Mouse (Mus musculus): ENCODE results near the gene Gpi1. TPM values are rescaled to one million over a fixed set of nuclear protein-coding genes. Genes with fewer than 3 reads are reported as not detected.

The Gpi1 gene
- polyA plus RNA-seq, 1 experiment from 2014 or later, result 377 TPM

GRCm38 (mm10) chr7:34257279-34257678, 27.1 kb upstream of the Gpi1 start:
- Histone ChIP-seq H3K36me3 (ENCODE audit: control insufficient read depth, insufficient read depth, low read length) (no peaks in the 10 kb centered on the region; the same call in none of the 2 replicates), H3K4me1 (replicated peaks; ENCODE audit: control insufficient read depth, insufficient read depth, low read length) (no peaks in the 10 kb centered on the region), H3K4me3 (ENCODE audit: low read depth, low read length) (no peak overlapping the region), H3K4me2 (ENCODE audit: low read depth, low read length, severe bottlenecking) (no peak overlapping the region), H3K27me3 (ENCODE audit: control insufficient read depth, insufficient read depth, low read length) (no peaks in the 10 kb centered on the region), H3K9ac (ENCODE audit: low read length) (no peak overlapping the region), H3K27ac (ENCODE audit: low read depth, low read length) (no peak overlapping the region), H3K9me3 (ENCODE audit: control insufficient read depth, low read length) (no peaks in the 10 kb centered on the region)
- WGBS, result 80% methylated on average over 9 of the region's 9 CpGs
- no peak for DNase-seq (ENCODE audit: low spot score)
- no peak for ATAC-seq (replicated peaks; ENCODE audit: low FRiP score)

DNA sequence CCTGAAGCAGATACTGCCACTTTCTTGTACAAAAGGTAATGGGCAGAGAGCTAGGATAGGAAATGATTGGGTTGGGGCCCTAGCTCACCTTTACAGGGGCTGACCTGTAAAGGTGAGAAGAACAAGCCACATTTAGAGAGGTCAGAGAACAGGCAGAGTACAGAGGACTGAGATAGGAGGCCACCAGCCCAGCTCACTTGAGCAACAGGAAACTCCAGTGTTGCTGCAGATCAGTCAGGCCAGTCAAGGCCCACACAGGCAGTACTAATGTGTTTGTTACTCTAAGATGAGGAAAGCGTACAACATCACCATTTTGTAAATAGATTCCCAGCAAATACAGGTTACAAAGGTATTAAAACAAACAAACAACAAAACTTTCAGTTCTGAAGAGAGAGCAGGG, 25.8 kb upstream of the Gpi1 start:
- 90% methylated on average over 1 of the region's 1 CpGs for WGBS
- Histone ChIP-seq H3K4me3 (ENCODE audit: low read depth, low read length) (no peak overlapping the region), H3K9ac (ENCODE audit: low read length) (no peak overlapping the region), H3K9me3 (ENCODE audit: control insufficient read depth, low read length) (no peaks in the 10 kb centered on the region), H3K4me1 (replicated peaks; ENCODE audit: control insufficient read depth, insufficient read depth, low read length) (no peaks in the 10 kb centered on the region), H3K36me3 (ENCODE audit: control insufficient read depth, insufficient read depth, low read length) (no peaks in the 10 kb centered on the region; the same call in 1 of the 2 replicates), H3K27ac (ENCODE audit: low read depth, low read length) (no peak overlapping the region), H3K4me2 (ENCODE audit: low read depth, low read length, severe bottlenecking) (no peak overlapping the region), H3K27me3 (ENCODE audit: control insufficient read depth, insufficient read depth, low read length) (no peaks in the 10 kb centered on the region)
- DNase-seq (ENCODE audit: low spot score) (no peak), ATAC-seq (replicated peaks; ENCODE audit: low FRiP score) (no peak)

GRCm38 (mm10) chr7:34255137-34255536, 25.0 kb upstream of the Gpi1 start:
- no peaks in the 10 kb centered on the region; the same call in 1 of the 2 replicates for H3K36me3 ChIP-seq (ENCODE audit: control insufficient read depth, insufficient read depth, low read length)
- no peaks in the 10 kb centered on the region for H3K9me3 ChIP-seq (ENCODE audit: control insufficient read depth, low read length)
- H3K4me2 ChIP-seq (ENCODE audit: low read depth, low read length, severe bottlenecking), result no peak overlapping the region
- no peak overlapping the region for H3K4me3 ChIP-seq (ENCODE audit: low read depth, low read length)
- H3K4me1 ChIP-seq (replicated peaks; ENCODE audit: control insufficient read depth, insufficient read depth, low read length), result no peaks in the 10 kb centered on the region
- H3K27ac ChIP-seq (ENCODE audit: low read depth, low read length), result no peak overlapping the region
- DNase-seq (ENCODE audit: low spot score) (no peak), ATAC-seq (replicated peaks; ENCODE audit: low FRiP score) (no peak)
- H3K27me3 ChIP-seq (ENCODE audit: control insufficient read depth, insufficient read depth, low read length), result no peaks in the 10 kb centered on the region
- no peak overlapping the region for H3K9ac ChIP-seq (ENCODE audit: low read length)
- 80% methylated on average over 3 of the region's 3 CpGs for WGBS

DNA sequence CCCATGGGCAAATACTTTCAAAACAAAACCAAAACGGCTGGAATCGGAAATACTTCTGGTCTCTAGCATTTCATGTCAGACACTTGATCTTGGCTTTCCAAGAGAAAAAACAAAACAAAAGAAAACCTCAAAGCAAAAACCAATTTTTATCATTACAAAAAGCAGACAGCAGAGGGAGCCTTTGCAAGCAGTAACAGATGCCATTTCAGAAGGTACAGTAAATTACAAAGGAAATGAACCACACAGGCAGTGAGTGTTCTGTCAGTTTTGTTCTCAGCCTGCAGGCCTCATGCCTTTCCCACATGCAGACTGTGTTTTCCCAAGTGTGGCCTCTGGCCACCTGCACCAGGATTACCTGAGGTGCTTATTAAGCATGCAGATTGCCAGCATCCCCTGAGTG, 21.9 kb upstream of the Gpi1 start:
- H3K27me3 ChIP-seq (ENCODE audit: control insufficient read depth, insufficient read depth, low read length), result no peaks in the 10 kb centered on the region
- H3K4me2 ChIP-seq (ENCODE audit: low read depth, low read length, severe bottlenecking), result no peak overlapping the region
- H3K9me3 ChIP-seq (ENCODE audit: control insufficient read depth, low read length), result no peaks in the 10 kb centered on the region
- H3K4me3 ChIP-seq (ENCODE audit: low read depth, low read length), result no peak overlapping the region
- no peak overlapping the region for H3K9ac ChIP-seq (ENCODE audit: low read length)
- H3K36me3 ChIP-seq (ENCODE audit: control insufficient read depth, insufficient read depth, low read length), result no peaks in the 10 kb centered on the region; the same call in 1 of the 2 replicates
- whole genome bisulfite sequencing, result 82% methylated on average over 2 of the region's 2 CpGs
- H3K27ac ChIP-seq (ENCODE audit: low read depth, low read length), result no peak overlapping the region
- DNase-seq (ENCODE audit: low spot score) (no peak), ATAC-seq (replicated peaks; ENCODE audit: low FRiP score) (no peak)
- H3K4me1 ChIP-seq (replicated peaks; ENCODE audit: control insufficient read depth, insufficient read depth, low read length), result no peaks in the 10 kb centered on the region

DNA sequence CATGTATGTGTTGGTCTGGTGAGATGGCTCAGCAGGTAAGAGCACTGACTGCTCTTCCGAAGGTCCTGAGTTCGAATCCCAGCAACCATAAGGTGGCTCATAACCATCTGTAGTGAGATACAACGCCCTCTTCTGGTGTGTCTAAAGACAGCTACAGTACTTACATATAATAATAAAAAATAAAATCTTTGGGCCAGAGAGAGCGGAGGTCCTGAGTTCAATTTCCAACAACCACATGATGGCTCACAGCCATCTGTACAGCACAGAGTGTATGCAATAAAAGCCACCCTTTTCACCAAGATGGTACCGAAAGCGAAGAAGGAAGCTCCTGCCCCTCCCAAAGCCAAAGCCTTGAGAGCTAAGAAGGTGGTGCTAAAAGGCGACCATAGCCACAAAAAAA, 20.6 kb upstream of the Gpi1 start, which contains the start of gene Gm6096:
Gene Gm6096, plus strand, starts transcription at position 301 of the 400 bp plus-strand sequence.
- no peak within 1 kb of the TSS for H3K27ac ChIP-seq (ENCODE audit: low read depth, low read length)
- H3K4me3 ChIP-seq (ENCODE audit: low read depth, low read length), result no peak within 1 kb of the TSS
- no peak within 1 kb of the TSS for H3K9ac ChIP-seq (ENCODE audit: low read length)
- WGBS, result 95% methylated on average over 7 of the region's 7 CpGs
- H3K36me3 ChIP-seq (ENCODE audit: control insufficient read depth, insufficient read depth, low read length), result no peaks in the 10 kb centered on the region; the same call in 1 of the 2 replicates
- ATAC-seq (replicated peaks; ENCODE audit: low FRiP score) (no peak), DNase-seq (ENCODE audit: low spot score) (no peak)
- H3K4me2 ChIP-seq (ENCODE audit: low read depth, low read length, severe bottlenecking), result no peak within 1 kb of the TSS
- H3K4me1 ChIP-seq (replicated peaks; ENCODE audit: control insufficient read depth, insufficient read depth, low read length), result no peaks in the 10 kb centered on the region
- no peaks in the 10 kb centered on the region for H3K27me3 ChIP-seq (ENCODE audit: control insufficient read depth, insufficient read depth, low read length)
- H3K9me3 ChIP-seq (ENCODE audit: control insufficient read depth, low read length), result no peaks in the 10 kb centered on the region

DNA sequence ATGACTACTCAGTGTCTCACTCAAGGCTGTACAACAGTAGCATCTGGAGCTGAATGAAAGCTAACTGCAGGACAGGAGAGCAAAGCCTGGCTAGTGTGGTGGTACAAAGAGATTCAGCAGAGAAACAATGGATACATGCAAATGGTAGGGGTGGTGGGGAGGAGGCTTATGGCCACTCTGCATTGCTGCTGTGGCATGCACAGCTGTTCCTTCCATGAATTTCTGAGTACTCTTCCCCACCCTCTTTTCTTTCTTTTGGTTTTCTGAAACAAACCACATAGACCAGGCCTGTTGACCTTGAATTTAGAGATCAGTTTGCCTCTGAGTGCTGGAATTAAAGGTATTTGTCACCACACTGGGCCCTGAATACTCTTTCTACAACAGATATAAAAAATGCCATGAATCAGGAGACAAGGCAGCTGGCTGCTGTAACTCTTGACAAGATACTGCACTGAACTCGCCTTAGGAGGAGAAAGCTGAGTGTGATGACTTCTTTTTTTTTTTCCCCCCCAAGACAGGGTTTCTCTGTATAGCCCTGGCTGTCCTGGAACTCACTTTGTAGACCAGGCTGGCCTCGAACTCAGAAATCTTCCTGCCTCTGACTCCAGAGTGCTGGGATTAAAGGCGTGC, 16.8 kb upstream of the Gpi1 start:
- Histone ChIP-seq H3K4me1 (replicated peaks; ENCODE audit: control insufficient read depth, insufficient read depth, low read length) (no peaks in the 10 kb centered on the region), H3K27me3 (ENCODE audit: control insufficient read depth, insufficient read depth, low read length) (no peaks in the 10 kb centered on the region), H3K4me2 (ENCODE audit: low read depth, low read length, severe bottlenecking) (no peak overlapping the region), H3K4me3 (ENCODE audit: low read depth, low read length) (no peak overlapping the region), H3K9me3 (ENCODE audit: control insufficient read depth, low read length) (no peaks in the 10 kb centered on the region), H3K9ac (ENCODE audit: low read length) (no peak overlapping the region), H3K36me3 (ENCODE audit: control insufficient read depth, insufficient read depth, low read length) (no peaks in the 10 kb centered on the region; the same call in 1 of the 2 replicates), H3K27ac (ENCODE audit: low read depth, low read length) (no peak overlapping the region)
- no peak for DNase-seq (ENCODE audit: low spot score)
- WGBS, result 85% methylated on average over 3 of the region's 3 CpGs
- ATAC-seq (replicated peaks; ENCODE audit: low FRiP score), result no peak

- Histone ChIP-seq H3K9ac (ENCODE audit: low read length) (no peak overlapping the region), H3K36me3 (ENCODE audit: control insufficient read depth, insufficient read depth, low read length) (no peaks in the 10 kb centered on the region; the same call in 1 of the 2 replicates), H3K27ac (ENCODE audit: low read depth, low read length) (no peak overlapping the region), H3K4me1 (replicated peaks; ENCODE audit: control insufficient read depth, insufficient read depth, low read length) (no peaks in the 10 kb centered on the region), H3K27me3 (ENCODE audit: control insufficient read depth, insufficient read depth, low read length) (no peaks in the 10 kb centered on the region), H3K9me3 (ENCODE audit: control insufficient read depth, low read length) (no peaks in the 10 kb centered on the region), H3K4me3 (ENCODE audit: low read depth, low read length) (no peak overlapping the region), H3K4me2 (ENCODE audit: low read depth, low read length, severe bottlenecking) (no peak overlapping the region)
- ATAC-seq (replicated peaks; ENCODE audit: low FRiP score) (no peak), DNase-seq (ENCODE audit: low spot score) (peak; percentile 35)
- 96% methylated on average over 11 of the region's 11 CpGs for WGBS
Observed at GRCm38 (mm10) chr7:34242176-34242575, 12.0 kb upstream of the Gpi1 start.

DNA sequence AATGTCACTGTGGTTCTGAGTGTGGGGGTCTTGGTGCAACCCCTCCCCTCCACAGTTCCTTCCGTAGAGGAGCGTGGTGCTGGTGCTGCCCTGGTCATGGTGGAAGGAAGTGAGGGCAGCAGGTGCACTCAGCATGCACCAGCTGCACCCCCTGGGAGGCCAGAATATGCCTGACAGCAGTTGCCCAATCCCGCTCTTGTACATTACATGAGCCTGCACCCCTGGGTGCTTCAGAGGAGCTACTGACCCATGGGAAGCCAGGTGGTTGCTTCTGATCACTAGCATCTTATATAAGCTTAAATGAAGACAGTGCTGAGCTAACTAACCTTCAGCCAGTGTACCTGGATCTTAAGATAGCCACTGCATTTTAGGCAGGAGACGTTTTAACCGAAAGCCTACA, 8.0 kb upstream of the Gpi1 start:
- peak; percentile 47 for DNase-seq (ENCODE audit: low spot score)
- ATAC-seq (replicated peaks; ENCODE audit: low FRiP score), result no peak

GRCm38 (mm10) chr7:34235602-34236001, 5.5 kb upstream of the Gpi1 start:
- H3K27me3 ChIP-seq (ENCODE audit: control insufficient read depth, insufficient read depth, low read length), result no peaks in the 10 kb centered on the region
- no peak overlapping the region; the same call in 1 of the 2 replicates for H3K27ac ChIP-seq (ENCODE audit: low read depth, low read length)
- ATAC-seq (replicated peaks; ENCODE audit: low FRiP score) (no peak), DNase-seq (ENCODE audit: low spot score) (peak; percentile 47)
- peaks cover 5% of the 10 kb centered on the region for H3K4me1 ChIP-seq (replicated peaks; ENCODE audit: control insufficient read depth, insufficient read depth, low read length)
- H3K4me3 ChIP-seq (ENCODE audit: low read depth, low read length), result no peak overlapping the region
- WGBS, result 85% methylated on average over 5 of the region's 5 CpGs
- no peaks in the 10 kb centered on the region; the same call in 1 of the 2 replicates for H3K36me3 ChIP-seq (ENCODE audit: control insufficient read depth, insufficient read depth, low read length)
- H3K4me2 ChIP-seq (ENCODE audit: low read depth, low read length, severe bottlenecking), result no peak overlapping the region
- H3K9ac ChIP-seq (ENCODE audit: low read length), result no peak overlapping the region
- no peaks in the 10 kb centered on the region for H3K9me3 ChIP-seq (ENCODE audit: control insufficient read depth, low read length)

More for the DNA sequence above, 8.0 kb upstream of the Gpi1 start:
- H3K27me3 ChIP-seq (ENCODE audit: control insufficient read depth, insufficient read depth, low read length), result no peaks in the 10 kb centered on the region
- H3K36me3 ChIP-seq (ENCODE audit: control insufficient read depth, insufficient read depth, low read length), result no peaks in the 10 kb centered on the region; the same call in 1 of the 2 replicates
- no peak overlapping the region for H3K9ac ChIP-seq (ENCODE audit: low read length)
- peaks cover 5% of the 10 kb centered on the region for H3K4me1 ChIP-seq (replicated peaks; ENCODE audit: control insufficient read depth, insufficient read depth, low read length)
- no peak overlapping the region for H3K27ac ChIP-seq (ENCODE audit: low read depth, low read length)
- H3K4me3 ChIP-seq (ENCODE audit: low read depth, low read length), result no peak overlapping the region
- 94% methylated on average over 5 of the region's 5 CpGs for WGBS
- H3K4me2 ChIP-seq (ENCODE audit: low read depth, low read length, severe bottlenecking), result no peak overlapping the region
- no peaks in the 10 kb centered on the region for H3K9me3 ChIP-seq (ENCODE audit: control insufficient read depth, low read length)

Measured in forebrain, embryonic 11.5 days (tissue).